Mouse (Mus musculus): Measurements from ENCODE around the gene Col15a1.

DNA sequence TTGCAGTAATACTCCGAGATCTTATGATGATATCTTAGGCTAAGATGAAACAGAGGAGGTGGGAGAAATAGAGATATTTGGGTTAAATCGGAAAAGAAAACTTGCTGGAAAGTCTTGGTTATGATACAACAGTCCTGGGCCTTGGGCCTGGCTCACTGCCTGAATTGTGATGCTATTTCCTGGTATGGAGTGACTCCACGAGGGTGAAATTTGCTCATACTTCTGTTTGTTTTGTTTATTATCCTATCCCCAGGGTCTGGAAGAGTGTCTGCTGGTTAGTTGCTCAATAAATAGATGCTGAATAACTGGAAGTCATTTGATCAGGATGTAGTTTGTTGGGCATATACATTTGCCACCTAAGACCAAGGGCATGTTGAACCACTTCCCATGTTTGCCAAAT lies 119.8 kb downstream of the Col15a1 start:
- TF ChIP-seq POLR2A (IDR thresholded peaks at IDR 0.05; ENCODE audit: low read depth, low read length), result no peak
- TF ChIP-seq CTCF (conservative IDR thresholded peaks at IDR 0.05; ENCODE audit: insufficient read depth, insufficient read length, low read depth, low read length), result no peak

Measured in kidney, adult 2 months (tissue).